Mouse (Mus musculus) retina, embryonic 14.5 days (tissue): ENCODE data around the gene Homer1.

Experiments used
- DNase-seq: peaks from one replicate; pipeline ENCODE4 v3.0.0-alpha.2; 2015; ENCODE audit warnings: low spot score

Homer1 gene

DNA sequence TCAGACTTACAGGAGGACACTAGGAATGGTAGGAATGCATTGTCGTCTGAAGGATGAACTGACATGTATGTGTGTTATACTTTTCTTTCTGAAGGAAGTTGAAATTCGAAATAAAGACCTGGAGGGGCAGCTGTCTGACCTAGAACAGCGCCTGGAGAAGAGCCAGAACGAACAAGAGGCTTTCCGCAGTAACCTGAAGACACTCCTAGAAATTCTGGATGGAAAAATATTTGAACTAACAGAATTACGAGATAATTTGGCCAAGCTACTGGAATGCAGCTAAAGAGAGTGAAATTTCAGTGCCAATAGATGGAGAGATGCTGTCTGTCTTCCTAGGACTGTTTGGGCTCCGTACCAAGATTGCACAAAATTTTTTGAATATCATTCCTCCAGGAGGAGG, 102.5 kb downstream of the Homer1 start:
- no peak for DNase-seq

DNA sequence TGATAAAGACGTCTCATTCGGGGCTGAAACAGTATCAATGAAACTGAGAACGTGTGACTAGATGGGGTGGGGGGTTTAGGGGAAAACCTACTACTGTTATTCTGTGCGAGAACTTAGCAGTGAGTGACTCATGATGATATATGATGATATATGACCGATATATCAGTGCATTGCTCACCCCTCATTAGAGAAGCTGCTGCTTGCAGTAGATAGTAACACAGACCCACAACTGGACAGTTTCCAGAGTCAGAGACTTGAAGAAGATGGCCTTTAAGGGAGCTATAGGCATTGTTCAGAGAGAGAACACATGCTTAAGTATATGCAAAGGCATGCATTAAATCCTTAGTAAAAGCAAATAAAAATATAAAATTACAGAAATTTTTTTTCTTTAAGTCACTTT, 107.4 kb downstream of the Homer1 start:
- DNase-seq = no peak

DNA sequence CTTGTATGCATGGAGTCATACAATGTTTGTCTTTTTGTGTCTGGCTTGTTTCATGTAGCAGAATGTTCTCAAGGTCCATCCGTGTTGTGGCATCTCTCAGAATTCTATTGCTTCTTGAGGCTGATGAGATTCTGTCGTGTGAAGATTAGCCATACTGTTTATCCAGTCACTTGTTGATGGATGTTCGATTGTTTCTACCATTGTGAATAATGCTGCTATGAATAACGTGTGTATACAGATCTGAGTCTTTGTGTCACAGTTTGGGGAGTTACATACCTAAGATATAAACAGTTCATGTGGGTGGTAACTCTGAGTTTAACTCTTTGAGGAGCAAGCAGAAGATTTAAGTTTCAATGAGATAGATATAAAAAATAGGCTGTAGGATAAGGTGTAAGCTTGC, 110.9 kb downstream of the Homer1 start:
- DNase-seq = no peak

DNA sequence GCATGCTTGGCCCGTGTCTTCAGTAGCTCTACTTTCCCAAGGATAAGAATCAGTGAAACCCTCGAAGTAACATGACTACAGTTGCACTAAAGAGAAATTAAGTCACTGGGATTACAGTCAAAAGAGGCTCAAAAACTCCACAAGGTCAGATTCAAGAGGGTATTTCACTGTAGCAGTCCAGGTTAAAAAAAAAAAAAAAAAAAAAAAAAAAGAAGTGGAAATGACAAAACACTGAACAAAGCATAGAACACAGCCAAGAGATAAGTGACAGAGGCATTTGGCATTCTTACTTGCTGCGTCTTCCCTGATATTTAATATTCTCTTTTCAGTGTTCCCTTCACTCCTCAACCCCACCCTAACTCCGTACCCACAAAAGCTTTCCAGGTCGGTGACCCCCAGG, 115.6 kb downstream of the Homer1 start:
- DNase-seq = no peak

DNA sequence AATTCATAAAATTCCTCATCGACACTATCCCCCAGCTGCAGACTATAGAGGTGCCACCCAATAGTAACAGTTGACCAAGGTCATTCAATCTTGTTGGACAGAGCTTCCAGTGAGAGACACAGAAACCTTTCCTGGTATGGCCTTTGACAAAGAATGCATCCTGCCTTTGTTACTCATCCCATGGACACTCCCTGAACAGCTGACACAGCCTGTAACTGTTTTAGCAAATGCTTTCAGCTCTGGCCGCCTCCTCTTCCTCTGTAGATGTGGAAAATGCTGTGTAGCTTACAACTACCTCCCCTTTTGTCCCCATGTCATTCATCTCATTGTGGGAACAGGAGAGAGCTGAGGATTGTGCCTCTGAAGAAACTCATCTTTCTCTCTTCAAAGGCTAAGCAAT, 118.9 kb downstream of the Homer1 start:
- no peak for DNase-seq

DNA sequence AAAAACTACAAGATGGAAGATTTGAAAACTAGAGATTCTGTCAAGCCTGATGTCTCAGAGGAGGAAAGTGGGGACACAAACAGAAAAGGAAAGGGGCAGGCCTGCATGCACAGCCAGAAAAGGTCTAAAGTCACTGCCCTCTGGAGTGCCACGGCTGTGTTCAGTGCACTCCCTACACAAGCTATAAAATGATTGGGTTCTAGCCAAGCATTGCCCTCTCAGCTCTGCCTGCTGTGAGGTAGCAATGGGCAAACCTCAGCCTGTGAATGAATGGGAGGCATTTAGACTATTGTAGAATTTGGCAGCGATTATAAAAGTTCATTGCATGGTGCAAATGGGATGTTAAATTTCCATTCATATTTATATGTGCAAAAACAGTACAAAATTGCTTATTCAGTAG, 120.3 kb downstream of the Homer1 start:
- DNase-seq = no peak

DNA sequence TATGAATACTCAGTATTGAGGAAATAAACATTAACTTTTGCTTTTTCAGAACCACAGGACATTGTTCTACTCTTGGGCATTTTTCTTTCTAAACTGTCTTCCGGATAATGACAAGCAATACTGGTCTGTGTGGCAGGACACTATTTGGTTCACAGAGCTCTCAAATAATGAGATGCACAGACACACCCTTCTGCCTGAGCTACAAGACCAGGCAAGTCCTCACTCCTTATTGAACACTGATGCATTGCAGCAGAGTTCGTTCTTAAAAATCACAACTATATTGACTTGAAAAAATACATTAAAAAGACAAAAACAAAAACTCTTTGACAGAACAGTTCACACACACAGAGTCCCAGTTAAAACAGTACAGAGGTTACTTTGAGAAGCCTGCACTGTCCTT, 123.8 kb downstream of the Homer1 start:
- DNase-seq = no peak

DNA sequence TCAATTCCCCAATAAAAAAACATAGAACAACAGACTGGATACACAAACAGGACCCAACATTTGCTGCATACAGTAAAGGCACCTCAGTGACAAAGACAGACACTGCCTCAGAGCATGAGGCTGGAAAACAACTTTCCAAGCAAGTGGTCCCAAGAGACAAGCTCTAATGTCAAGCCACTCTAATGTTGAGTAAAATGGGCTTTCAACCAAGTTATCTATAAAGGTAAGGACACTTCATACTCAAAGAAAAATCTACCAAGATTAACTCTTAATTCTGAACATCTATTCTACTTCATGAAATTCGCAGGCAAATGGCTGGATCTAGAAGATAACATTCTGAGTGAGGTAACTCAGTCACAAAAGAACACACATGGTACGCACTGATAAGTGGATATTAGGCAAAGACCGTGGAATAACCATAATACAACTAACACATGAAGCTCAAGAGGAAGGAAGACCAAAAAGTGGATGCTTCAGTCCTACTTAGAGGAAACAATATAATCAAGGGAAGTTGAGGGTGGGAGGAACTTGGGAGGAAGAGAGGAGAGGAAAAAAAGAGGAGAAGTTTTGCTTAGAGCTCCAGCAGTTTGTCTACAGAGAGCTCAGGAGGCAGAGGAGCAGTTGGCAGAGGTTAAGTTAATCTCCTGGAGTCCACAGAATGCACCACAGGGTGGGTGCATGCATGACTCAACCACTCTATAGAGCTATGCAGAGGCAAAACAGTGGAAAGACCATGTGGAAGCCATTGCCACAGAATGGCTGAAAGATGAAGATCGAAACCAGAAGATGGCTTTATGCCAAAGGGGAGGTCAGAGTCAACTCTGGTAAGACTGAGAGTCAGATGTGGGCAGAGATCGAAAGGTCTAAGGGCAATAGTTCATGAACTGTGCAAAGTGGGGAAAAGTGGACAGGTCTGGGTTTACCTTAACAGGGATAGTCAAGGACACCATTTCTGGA, 128.8 kb downstream of the Homer1 start:
- DNase-seq = no peak

DNA sequence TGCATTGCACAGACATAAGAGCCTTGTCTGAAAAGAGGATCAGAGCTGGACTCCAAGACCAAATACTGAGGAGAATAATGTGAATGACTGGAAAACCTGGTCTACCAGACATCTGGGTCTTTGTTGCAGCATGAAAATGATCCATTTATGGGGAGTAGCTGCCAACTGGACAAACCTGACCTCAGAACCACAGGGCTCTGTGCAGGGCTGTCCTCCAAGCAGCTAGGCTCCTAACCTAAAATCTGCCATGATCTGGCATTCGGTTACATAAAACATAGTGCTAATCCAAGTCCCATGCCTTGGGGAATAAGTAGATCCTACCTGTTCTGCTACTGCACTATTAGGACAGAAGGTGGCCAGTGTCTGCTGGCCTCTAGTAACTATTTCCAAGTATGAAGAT, 129.8 kb downstream of the Homer1 start:
- no peak for DNase-seq

DNA sequence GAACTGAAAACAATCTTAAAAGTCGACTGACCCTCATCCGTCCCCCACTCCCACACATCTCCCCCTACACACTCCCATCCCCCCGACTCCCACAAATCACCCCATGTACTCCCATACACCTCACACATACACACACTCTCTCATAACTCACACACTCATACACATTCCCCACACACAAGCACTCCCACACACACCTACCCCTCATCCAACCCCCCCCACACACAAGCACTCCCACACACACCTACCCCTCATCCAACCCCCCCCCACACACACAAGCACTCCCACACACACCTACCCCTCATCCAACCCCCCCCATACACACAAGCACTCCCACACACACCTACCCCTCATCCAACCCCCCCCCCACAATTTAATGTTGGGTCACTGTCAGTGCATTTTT, 140.7 kb downstream of the Homer1 start:
- DNase-seq = no peak

DNA sequence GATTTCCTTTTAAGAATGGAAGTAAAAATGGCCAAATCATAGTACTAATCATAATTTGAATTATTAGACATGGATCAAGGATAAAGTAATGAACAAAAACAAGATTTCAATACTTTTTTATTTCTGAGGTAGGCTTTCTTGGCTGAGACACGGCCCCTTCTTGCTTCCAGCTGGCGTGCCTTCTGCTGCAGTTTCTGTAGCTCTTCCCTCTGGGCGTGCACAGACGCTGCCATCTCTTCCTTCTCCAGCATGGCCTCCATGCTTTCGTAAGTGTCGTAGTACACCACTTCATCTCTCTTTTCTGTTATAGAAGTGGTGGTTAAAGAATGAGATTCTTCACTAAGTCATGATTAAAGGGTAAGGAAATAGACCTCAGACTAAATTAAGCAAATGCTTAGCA, 153.8 kb downstream of the Homer1 start:
- no peak for DNase-seq
